8 mouse cellular contexts compared by ENCODE assay signal in the genomic region with DNA sequence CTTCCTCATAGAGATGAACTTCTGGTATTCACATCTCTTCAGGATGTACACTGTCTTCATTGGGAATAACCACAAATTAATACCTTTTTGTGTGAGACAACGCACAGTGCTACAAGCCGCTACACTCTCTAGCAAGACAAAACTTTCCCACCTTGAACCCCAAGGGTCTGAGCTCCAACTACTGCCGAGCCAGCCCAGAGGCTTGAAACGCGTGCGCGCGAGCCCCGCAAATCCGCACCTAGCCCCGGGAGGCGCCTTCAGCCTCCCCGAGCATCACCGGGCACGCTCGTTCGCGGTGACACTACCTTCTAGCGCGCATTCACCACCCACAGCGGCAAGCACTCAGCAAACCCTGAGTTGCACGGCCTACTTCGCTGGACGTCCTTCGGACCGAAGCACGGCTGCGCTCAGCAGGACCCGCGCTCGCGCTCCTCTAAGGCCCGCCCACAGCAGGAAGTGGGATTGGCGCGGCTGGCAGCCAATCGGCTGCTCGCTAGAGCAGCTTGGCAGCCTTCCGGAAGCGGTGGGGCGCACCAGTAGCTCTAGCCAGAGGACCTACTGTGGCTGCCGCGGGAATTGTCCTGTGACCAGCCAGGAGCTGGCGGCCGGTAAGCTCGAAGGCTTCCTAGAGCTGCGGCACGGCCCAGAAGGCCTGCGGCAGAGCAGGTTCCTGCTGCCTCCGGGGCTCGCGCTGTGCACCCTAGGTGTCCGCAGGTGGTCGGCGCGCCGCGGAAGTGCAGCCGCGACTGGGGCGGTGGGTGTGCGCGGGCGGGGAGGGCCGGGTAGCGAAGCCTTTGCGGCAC. TPM values are rescaled to one million over a fixed set of nuclear protein-coding genes. Genes with fewer than 3 reads are reported as not detected.
A peak's percentile ranks its signal among the peaks of the same experiment; 100 is the strongest.
DNase-seq lines count a peak whose midpoint lies in the region; ATAC-seq lines count a peak whose summit lies in the region.

A gene (minus strand): TSS at position 438 of the 803 bp plus-strand sequence.
A gene (plus strand): TSS at position 515 of the 803 bp plus-strand sequence.
A gene (plus strand): TSS at position 531 of the 803 bp plus-strand sequence.

- peak; percentile 100 for ATAC-seq in forebrain, embryonic 14.5 days
- ATAC-seq in neural tube, embryonic 15.5 days (ENCODE audit: low FRiP score): peak; percentile 100

- intact Hi-C loops in heart, postnatal 14 days (cut with DNase I): loop anchor here (1.0 to 10.0 kb wide), 2 partner anchors 11 to 58 kb away; a partner anchor contains a TSS

- H3K9me3 ChIP-seq in forebrain, embryonic 14.5 days (replicated peaks; ENCODE audit: control insufficient read depth, low read length): no peaks in the 10 kb centered on the region
- H3K9me3 ChIP-seq in neural tube, embryonic 15.5 days (replicated peaks): no peaks in the 10 kb centered on the region

- no peaks in the 10 kb centered on the region for H3K27me3 ChIP-seq in forebrain, embryonic 14.5 days (replicated peaks; ENCODE audit: control insufficient read depth, insufficient read depth, low read length)
- H3K27me3 ChIP-seq in neural tube, embryonic 15.5 days (replicated peaks): no peaks in the 10 kb centered on the region

- H3K27ac ChIP-seq in forebrain, embryonic 14.5 days (ENCODE audit: low read depth, low read length): peak within 1 kb of the TSS; percentile 84
- H3K27ac ChIP-seq in neural tube, embryonic 15.5 days (replicated peaks): peak within 1 kb of the TSS; percentile 89

- peak within 1 kb of the TSS; percentile 84 for H3K9ac ChIP-seq in forebrain, embryonic 14.5 days (ENCODE audit: low read length)
- peak within 1 kb of the TSS; percentile 86 for H3K9ac ChIP-seq in neural tube, embryonic 15.5 days (replicated peaks)

- H3K4me3 ChIP-seq in forebrain, embryonic 14.5 days (ENCODE audit: low read depth, low read length): peak within 1 kb of the TSS; percentile 81
- H3K4me3 ChIP-seq in neural tube, embryonic 15.5 days (replicated peaks): peak within 1 kb of the TSS; percentile 97

- peak; percentile 96 for DNase-seq in ES-CJ7 (ENCODE audit: low read depth, low spot score)
- peak; percentile 96 for DNase-seq in cerebellum, adult 11 months
- peak; percentile 97 for DNase-seq in forebrain, embryonic 14.5 days (ENCODE audit: low spot score)
- DNase-seq in heart, postnatal 14 days: peak; percentile 97
- peak; percentile 96 for DNase-seq in layer of hippocampus, adult 11-12 months (ENCODE audit: low spot score)
- peak; percentile 96 for DNase-seq in lung, adult 18-20 months
- peak; percentile 94 for DNase-seq in testis, postnatal 14 days (ENCODE audit: low spot score)

- peaks cover 7% of the 10 kb centered on the region for H3K4me1 ChIP-seq in forebrain, embryonic 14.5 days (ENCODE audit: control insufficient read depth, insufficient read depth, low read length)
- H3K4me1 ChIP-seq in neural tube, embryonic 15.5 days: peaks cover 5% of the 10 kb centered on the region; the same call in 1 of the 2 replicates

- H3K36me3 ChIP-seq in forebrain, embryonic 14.5 days (ENCODE audit: control insufficient read depth, insufficient read depth, low read length): 0 out of 2 replicates have a peak, but pooled peaks cover 2% of the 10 kb centered on the region
- no peaks in the 10 kb centered on the region for H3K36me3 ChIP-seq in neural tube, embryonic 15.5 days

- under 1% methylated on average over 66 of the region's 66 CpGs for whole genome bisulfite sequencing in forebrain, embryonic 14.5 days
- under 1% methylated on average over 66 of the region's 66 CpGs for WGBS in neural tube, embryonic 15.5 days

- H3K4me2 ChIP-seq in forebrain, embryonic 14.5 days (ENCODE audit: low read length): peak within 1 kb of the TSS; percentile 65
- H3K4me2 ChIP-seq in neural tube, embryonic 15.5 days: peak within 1 kb of the TSS; percentile 75

RNA-seq across cellular contexts. Expression of the first gene that starts in this region (rescaled TPM):
- 11.1 and 12.2 TPM in 2 replicates for polyA plus RNA-seq in forebrain, embryonic 14.5 days (2014; fragmentation: Nextera tagmentation; extraction: Ambion mirVana)
- 1 to 10 TPM; 7.4 to 7.6 TPM for total RNA-seq in heart, postnatal 14 days (2021)
- polyA plus RNA-seq in neural tube, embryonic 15.5 days (2015; fragmentation: Nextera tagmentation; extraction: Ambion mirVana): 10.1 and 13.4 TPM in 2 replicates

RNA-seq across cellular contexts. Expression of the second gene that starts in this region (rescaled TPM):
- polyA plus RNA-seq in forebrain, embryonic 14.5 days (2014; fragmentation: Nextera tagmentation; extraction: Ambion mirVana): 74.1 and 79.8 TPM in 2 replicates
- 1 to 10 TPM; 6.9 to 7.1 TPM for total RNA-seq in heart, postnatal 14 days (2021)
- polyA plus RNA-seq in neural tube, embryonic 15.5 days (2015; fragmentation: Nextera tagmentation; extraction: Ambion mirVana): 42.7 and 45.2 TPM in 2 replicates

RNA-seq across cellular contexts. Expression of the third gene that starts in this region (rescaled TPM):
- not detected in 2 replicates for polyA plus RNA-seq in forebrain, embryonic 14.5 days (2014; fragmentation: Nextera tagmentation; extraction: Ambion mirVana)
- total RNA-seq in heart, postnatal 14 days (2021): 1 to 10 TPM in 1 of 2 experiments, under 1 TPM in 1; 0.37 to 1.1 TPM
- polyA plus RNA-seq in neural tube, embryonic 15.5 days (2015; fragmentation: Nextera tagmentation; extraction: Ambion mirVana): not detected in 2 replicates

Comparison
In these comparisons a context has a peak if more than half of its experiments do, and no peak if none do; other contexts are left out.
1. Peak in every context shown above with its lines: DNase-seq, ATAC-seq, H3K4me3 ChIP-seq and H3K27ac ChIP-seq.